Mouse (Mus musculus) stomach, embryonic 16.5 days (tissue): ENCODE results near the gene Egfem1. TPM values are rescaled to one million over a fixed set of nuclear protein-coding genes. Genes with fewer than 3 reads are reported as not detected.

ENCODE experiments used
- ATAC-seq: fragments of 200-750 bp; cut with Nextera tagmentation; 2 replicates; pipeline ENCODE4 v1.8.0; 2017; ENCODE audit warnings: moderate number of reproducible peaks, moderate TSS enrichment; ENCODE audit not compliant: insufficient read depth, low FRiP score
- H3K27ac ChIP-seq: fragments of 300-500 bp; sonication (generic); 2 replicates; pipeline ENCODE4 v1.5.1; 2014; ENCODE audit warnings: low read length
- H3K27me3 ChIP-seq: fragments of 300-500 bp; sonication (generic); 2 replicates; pipeline ENCODE4 v1.6.1; 2014; ENCODE audit warnings: low read length, control low read depth, mixed read lengths; ENCODE audit not compliant: control insufficient read depth, insufficient read depth
- H3K36me3 ChIP-seq: fragments of 300-500 bp; sonication (generic); 2 replicates; pipeline ENCODE4 v1.6.1; 2014; ENCODE audit warnings: low read length; ENCODE audit not compliant: control insufficient read depth, insufficient read depth
- H3K4me1 ChIP-seq: fragments of 300-500 bp; sonication (generic); 2 replicates; pipeline ENCODE4 v1.6.1; 2014; ENCODE audit warnings: low read length, control low read depth, mixed read lengths; ENCODE audit not compliant: control insufficient read depth, insufficient read depth
- H3K4me2 ChIP-seq: fragments of 300-500 bp; sonication (generic); 2 replicates; pipeline ENCODE4 v1.6.1; 2014; ENCODE audit warnings: low read depth, low read length, mixed read lengths
- H3K4me3 ChIP-seq: fragments of 300-500 bp; sonication (generic); replicated peaks from 2 replicates; pipeline ENCODE4 v1.5.1; 2014; ENCODE audit warnings: mild to moderate bottlenecking, low read length
- H3K9ac ChIP-seq: fragments of 300-500 bp; sonication (generic); 2 replicates; pipeline ENCODE4 v1.6.1; 2014; ENCODE audit warnings: low read length
- H3K9me3 ChIP-seq: fragments of 300-500 bp; sonication (generic); replicated peaks from 2 replicates; pipeline ENCODE4 v1.6.1; 2016; ENCODE audit warnings: low read length, control low read depth; ENCODE audit not compliant: control insufficient read depth
- WGBS: fragments of 180-500 bp; shearing (Covaris S2); extraction: QIAGEN DNeasy Blood & Tissue Kit; methylation state at CpG from one replicate; pipeline ENCODE4 v1.1.7; 2014; 5-methylcytosine and 5-hydroxymethylcytosine counted together
- polyA plus RNA-seq: library from polyadenylated mRNA; unstranded; fragments of >200 nt; fragmentation: Nextera tagmentation; extraction: Ambion mirVana; gene quantifications from 2 replicates; pipeline ENCODE4 v1.2.1, GENCODE M21; 2015

The Egfem1 gene
- polyA plus RNA-seq, 1 experiment from 2014 or later, result 0.67 TPM

DNA sequence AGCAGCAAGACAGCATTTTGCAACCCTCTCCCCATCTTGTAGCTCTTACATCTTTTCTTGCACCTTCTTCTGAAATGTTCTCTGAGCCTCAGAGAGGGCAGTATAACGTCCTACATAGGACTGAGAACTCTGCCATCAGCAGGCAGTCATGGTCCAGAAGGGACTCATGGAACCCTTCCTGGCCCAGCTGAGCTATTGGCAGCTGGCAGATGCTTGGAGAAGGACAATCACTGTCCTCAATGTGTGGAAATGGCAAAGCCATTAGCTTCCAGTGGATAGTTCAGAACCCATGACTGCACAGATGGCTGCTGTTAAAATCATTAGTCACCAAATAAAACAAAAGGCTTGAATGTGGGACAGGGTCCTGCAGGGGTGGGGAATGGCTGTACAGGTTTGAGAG, 35.6 kb downstream of the Egfem1 start:
- ATAC-seq, result no peak
- Histone ChIP-seq H3K36me3 (no peaks in the 10 kb centered on the region), H3K9ac (no peak overlapping the region), H3K4me3 (no peak overlapping the region), H3K27me3 (no peaks in the 10 kb centered on the region), H3K27ac (no peak overlapping the region), H3K9me3 (no peaks in the 10 kb centered on the region), H3K4me2 (no peak overlapping the region), H3K4me1 (no peaks in the 10 kb centered on the region)
- 63% methylated on average over 1 of the region's 1 CpGs for WGBS

- no peak for ATAC-seq
- H3K27me3 ChIP-seq, result no peaks in the 10 kb centered on the region
- no peak overlapping the region for H3K4me3 ChIP-seq
- H3K36me3 ChIP-seq, result no peaks in the 10 kb centered on the region
- H3K27ac ChIP-seq, result no peak overlapping the region
- no peaks in the 10 kb centered on the region for H3K9me3 ChIP-seq
- 44% methylated on average over 1 of the region's 1 CpGs for WGBS
- no peak overlapping the region for H3K9ac ChIP-seq
- no peaks in the 10 kb centered on the region for H3K4me1 ChIP-seq
- no peak overlapping the region for H3K4me2 ChIP-seq
These were observed 40.7 kb downstream of the Egfem1 start for GRCm38 (mm10) chr3:29122556-29122955.

DNA sequence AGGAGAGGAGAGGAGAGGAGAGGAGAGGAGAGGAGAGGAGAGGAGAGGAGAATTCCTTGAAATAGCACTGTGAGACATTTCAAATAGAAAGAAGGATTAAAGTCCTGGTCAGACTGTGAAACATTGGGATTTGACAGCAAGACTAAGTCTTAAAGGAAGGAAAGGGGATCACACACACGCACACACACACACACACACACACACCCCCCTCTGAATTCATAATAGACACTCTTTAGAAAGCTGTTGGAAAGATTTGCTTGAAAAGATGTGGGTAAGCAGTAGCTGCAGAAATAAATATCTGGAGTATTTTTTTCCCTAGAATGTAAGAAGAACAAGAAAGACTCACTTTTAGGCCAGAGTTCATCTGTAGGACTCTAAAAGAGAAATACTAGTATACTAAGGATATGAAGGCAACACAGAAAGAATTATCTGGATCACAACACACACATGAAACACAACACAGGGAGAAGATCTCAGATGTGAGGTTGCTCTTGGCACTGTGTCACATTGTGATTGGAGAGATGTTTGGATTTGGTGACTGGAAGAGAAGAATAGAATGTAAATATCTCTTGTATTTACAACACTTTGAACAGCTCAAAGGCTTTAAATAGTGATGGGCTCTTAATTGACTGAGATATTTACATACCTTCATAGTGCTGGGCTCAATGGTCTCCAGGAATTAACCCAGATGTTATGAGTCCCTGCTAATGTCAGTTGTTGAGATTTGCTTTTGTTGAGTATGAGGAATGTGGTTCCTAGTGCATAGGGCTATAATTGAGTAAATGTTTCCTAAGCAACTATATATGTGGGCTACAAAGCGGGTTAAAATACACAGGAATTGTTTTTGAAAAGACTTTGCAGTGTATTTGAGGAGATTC, 50.5 kb downstream of the Egfem1 start:
- no peak for ATAC-seq
- Histone ChIP-seq H3K4me3 (no peak overlapping the region), H3K36me3 (no peaks in the 10 kb centered on the region), H3K27me3 (no peaks in the 10 kb centered on the region), H3K4me1 (no peaks in the 10 kb centered on the region), H3K27ac (no peak overlapping the region), H3K9me3 (no peaks in the 10 kb centered on the region), H3K4me2 (no peak overlapping the region), H3K9ac (no peak overlapping the region)
- 65% methylated on average over 2 of the region's 2 CpGs for WGBS

DNA sequence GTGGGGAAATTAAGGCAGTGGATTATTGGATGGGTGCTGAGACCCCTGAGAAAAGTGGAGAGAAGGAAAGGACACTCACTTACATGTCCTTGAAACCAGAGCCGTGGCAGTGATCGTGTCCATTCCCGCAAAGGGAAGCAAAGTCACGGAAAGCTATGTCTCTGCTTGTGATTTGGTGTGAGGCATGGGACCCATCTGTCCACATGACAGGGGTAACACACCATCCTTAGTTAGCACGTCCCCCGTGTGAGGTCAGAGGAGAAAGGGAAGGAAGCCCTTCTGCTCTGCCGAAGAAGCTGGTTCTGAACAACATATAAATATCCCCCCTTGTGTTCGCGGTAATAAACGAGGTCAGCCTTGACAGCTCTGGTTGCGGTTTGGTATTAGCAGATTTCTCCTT, 52.7 kb downstream of the Egfem1 start:
- ATAC-seq, result no peak
- Histone ChIP-seq H3K27ac (no peak overlapping the region), H3K27me3 (no peaks in the 10 kb centered on the region), H3K4me1 (no peaks in the 10 kb centered on the region), H3K9ac (no peak overlapping the region), H3K4me3 (no peak overlapping the region), H3K36me3 (no peaks in the 10 kb centered on the region), H3K9me3 (no peaks in the 10 kb centered on the region), H3K4me2 (no peak overlapping the region)
- WGBS, result 48% methylated on average over 11 of the region's 11 CpGs

DNA sequence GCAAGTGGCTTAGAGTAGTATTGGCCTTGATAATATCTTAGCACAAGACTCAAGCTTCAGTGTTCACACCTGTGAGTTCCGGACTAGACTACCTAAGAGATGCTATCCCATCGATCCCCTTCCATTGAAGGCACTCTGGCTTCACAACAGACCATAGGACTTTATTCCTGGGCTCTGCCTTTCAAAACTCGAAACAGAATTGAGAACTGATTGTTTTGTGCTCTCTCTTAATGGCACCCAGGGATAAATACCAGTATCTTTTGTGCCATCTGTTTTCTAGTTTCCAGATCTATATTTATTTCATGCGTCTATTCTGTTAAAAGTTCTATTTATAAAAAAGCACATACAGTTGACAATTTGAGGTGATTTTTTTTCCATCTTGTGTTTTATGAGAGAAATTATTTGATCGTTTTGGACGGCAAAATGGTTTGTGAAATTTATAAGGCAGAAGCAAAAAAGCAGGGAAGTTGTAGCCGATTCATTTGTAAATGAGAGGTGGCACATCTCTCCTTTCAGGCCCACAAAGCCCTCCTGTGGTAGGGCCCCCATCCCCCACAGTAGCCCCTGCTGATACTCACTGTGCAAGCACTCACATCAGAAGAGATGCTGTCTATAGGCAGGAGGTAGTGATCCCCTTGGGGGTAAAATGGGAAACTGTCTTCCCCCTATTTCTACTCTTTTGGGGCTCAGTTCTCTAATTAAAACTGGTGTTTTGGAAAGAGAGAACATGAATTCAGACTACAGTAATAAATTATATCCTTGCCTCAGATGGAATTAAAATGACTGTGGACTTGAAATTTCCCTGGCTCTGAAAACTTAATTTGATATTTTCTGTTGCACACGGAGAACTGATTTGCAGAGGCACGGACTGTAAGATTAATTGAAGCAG, 53.6 kb downstream of the Egfem1 start:
- no peak overlapping the region for H3K4me2 ChIP-seq
- no peak overlapping the region for H3K4me3 ChIP-seq
- H3K9me3 ChIP-seq, result no peaks in the 10 kb centered on the region
- H3K27me3 ChIP-seq, result no peaks in the 10 kb centered on the region
- H3K4me1 ChIP-seq, result no peaks in the 10 kb centered on the region
- no peaks in the 10 kb centered on the region for H3K36me3 ChIP-seq
- H3K27ac ChIP-seq, result no peak overlapping the region
- whole genome bisulfite sequencing, result 45% methylated on average over 9 of the region's 9 CpGs
- no peak for ATAC-seq
- H3K9ac ChIP-seq, result no peak overlapping the region

DNA sequence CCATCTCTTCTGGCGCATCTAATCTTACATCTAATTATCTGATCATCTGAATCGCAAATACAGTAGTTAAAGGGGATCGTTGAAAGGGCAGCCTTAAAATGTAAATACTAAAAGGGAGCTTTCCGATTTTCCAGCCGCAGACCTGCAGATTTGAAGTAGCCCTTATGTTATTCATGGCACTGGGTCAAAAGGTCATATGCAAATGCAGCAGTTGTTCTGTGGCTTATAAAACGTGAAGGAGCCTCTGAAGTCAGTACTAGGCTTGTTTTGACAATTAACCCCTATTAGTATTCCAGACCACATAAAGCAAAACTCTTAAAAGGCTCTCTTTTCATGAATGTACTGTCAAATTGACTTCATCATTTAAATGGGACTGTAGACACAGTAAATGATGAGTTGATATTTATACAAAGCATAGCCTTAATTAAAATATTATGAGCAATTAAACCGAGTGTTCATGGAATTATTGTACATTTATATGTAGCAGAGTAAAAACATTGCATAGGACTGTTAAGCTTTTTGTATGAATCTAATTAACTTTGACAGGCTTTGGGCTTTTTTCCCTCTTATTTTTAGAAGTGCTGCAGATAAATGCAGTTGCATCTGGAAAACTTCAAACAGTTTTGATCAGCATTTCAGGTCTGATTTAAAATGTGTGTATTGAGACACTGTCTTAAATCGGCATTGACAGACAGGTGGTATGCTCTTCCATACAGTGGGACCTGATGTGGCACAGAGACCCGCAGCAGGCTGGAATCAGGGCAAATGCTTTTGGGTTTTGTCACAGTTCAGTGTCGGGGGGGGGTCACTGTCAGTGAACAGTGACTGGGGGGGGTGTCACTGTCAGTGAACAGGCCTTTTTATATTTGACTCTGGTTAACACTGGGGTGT, 54.5 kb downstream of the Egfem1 start:
- Histone ChIP-seq H3K9ac (no peak overlapping the region), H3K4me3 (no peak overlapping the region), H3K27ac (no peak overlapping the region), H3K9me3 (no peaks in the 10 kb centered on the region), H3K36me3 (no peaks in the 10 kb centered on the region), H3K4me2 (no peak overlapping the region), H3K27me3 (no peaks in the 10 kb centered on the region), H3K4me1 (no peaks in the 10 kb centered on the region)
- no peak for ATAC-seq
- 27% methylated on average over 10 of the region's 10 CpGs for WGBS

GRCm38 (mm10) chr3:29168401-29168800, 86.6 kb downstream of the Egfem1 start:
- Histone ChIP-seq H3K9ac (no peak overlapping the region), H3K4me1 (no peaks in the 10 kb centered on the region)

GRCm38 (mm10) chr3:29169003-29169402, 87.2 kb downstream of the Egfem1 start:
- H3K4me1 ChIP-seq, result no peaks in the 10 kb centered on the region
- no peak overlapping the region for H3K9ac ChIP-seq
- WGBS, result 70% methylated on average over 4 of the region's 4 CpGs
- no peaks in the 10 kb centered on the region for H3K9me3 ChIP-seq
- H3K4me3 ChIP-seq, result no peak overlapping the region
- ATAC-seq, result no peak
- no peak overlapping the region for H3K4me2 ChIP-seq
- no peaks in the 10 kb centered on the region for H3K36me3 ChIP-seq
- H3K27ac ChIP-seq, result no peak overlapping the region
- no peaks in the 10 kb centered on the region for H3K27me3 ChIP-seq

More at GRCm38 (mm10) chr3:29168401-29168800, 86.6 kb downstream of the Egfem1 start:
- H3K4me3 ChIP-seq, result no peak overlapping the region
- WGBS, result 77% methylated on average over 4 of the region's 4 CpGs
- no peaks in the 10 kb centered on the region for H3K9me3 ChIP-seq
- no peak for ATAC-seq
- H3K27me3 ChIP-seq, result no peaks in the 10 kb centered on the region
- no peak overlapping the region for H3K27ac ChIP-seq
- H3K36me3 ChIP-seq, result no peaks in the 10 kb centered on the region
- H3K4me2 ChIP-seq, result no peak overlapping the region
